Mouse (Mus musculus): Measurements from ENCODE around the gene Vmn1r118. TPM values are rescaled to one million over a fixed set of nuclear protein-coding genes. Genes with fewer than 3 reads are reported as not detected.

Vmn1r118 gene
- not detected in 2 replicates for polyA plus RNA-seq (2015; fragmentation: Nextera tagmentation; extraction: Ambion mirVana)

DNA sequence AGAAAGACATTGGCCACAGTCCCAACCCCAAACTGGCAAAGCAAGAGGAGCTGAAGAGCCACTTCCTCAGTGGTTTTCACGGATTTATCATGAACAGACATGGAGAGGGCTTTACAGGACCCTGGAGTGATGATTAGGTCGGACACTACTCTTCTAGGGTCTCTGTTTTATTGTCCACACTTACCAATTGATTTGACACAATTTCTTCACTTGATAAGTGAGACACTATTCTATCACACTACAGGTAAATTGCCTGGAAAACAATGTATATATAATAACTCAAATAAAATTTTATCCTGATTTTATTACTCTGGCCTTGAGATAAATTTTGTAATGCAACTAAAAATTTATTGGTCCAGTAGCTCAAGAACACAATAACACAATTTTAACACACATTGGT lies at the start of gene Vmn1r118:
Gene Vmn1r118, minus strand, starts transcription at position 101 of the 400 bp plus-strand sequence.

DNA sequence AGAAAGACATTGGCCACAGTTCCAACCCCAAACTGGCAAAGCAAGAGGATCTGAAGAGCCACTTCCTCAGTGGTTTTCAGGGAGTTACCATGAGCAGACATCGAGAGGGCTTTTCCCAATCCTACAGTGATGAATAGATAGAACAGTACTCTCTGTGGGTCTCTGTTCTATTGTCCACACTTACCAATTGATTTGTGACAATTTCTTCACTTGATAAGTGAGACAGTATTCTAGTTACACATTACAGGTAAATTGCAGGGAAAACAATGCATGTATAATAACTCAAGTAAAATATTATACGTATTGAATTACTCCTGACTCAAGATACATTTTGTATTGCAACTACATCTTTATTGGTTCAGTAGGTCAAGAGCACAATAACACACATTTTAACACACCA lies 28.1 kb downstream of the Vmn1r118 start, which contains the start of gene Vmn1r117:
Gene Vmn1r117, minus strand, starts transcription at position 101 of the 400 bp plus-strand sequence.

DNA sequence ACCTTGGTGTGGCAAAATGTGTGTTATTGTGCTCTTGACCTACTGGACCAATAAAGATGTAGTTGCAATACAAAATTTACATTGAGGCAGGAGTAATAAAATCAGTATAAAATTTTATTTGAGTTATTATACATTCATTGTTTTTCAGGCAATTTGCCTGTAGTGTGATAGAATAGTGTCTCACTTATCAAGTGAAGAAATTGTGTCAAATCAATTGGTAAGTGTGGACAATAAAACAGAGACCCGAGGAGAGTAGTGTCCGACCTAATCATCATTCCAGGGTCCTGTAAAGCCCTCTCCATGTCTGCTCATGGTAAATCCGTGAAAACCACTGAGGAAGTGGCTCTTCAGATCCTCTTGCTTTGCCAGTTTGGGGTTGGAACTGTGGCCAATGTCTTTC lies 40.2 kb downstream of the Vmn1r118 start, which contains the start of gene Vmn1r116:
Gene Vmn1r116, plus strand, starts transcription at position 301 of the 400 bp plus-strand sequence.

Other genes starting within 250 kb of the Vmn1r118 start
- gene Vmn1r107, start 243.4 kb downstream of the Vmn1r118 start, polyA plus RNA-seq (2015; fragmentation: Nextera tagmentation; extraction: Ambion mirVana): not detected in 2 replicates
- gene Vmn1r111, start 209.1 kb downstream of the Vmn1r118 start, polyA plus RNA-seq (2015; fragmentation: Nextera tagmentation; extraction: Ambion mirVana): not detected in 2 replicates
- not detected in 2 replicates for gene Gm10668, start 181.7 kb downstream of the Vmn1r118 start, polyA plus RNA-seq (2015; fragmentation: Nextera tagmentation; extraction: Ambion mirVana)
- not detected in 2 replicates for gene Vmn1r112, start 141.2 kb downstream of the Vmn1r118 start, polyA plus RNA-seq (2015; fragmentation: Nextera tagmentation; extraction: Ambion mirVana)
- gene Vmn1r113, start 125.1 kb downstream of the Vmn1r118 start, polyA plus RNA-seq (2015; fragmentation: Nextera tagmentation; extraction: Ambion mirVana): not detected in 2 replicates
- gene Vmn1r114, start 100.2 kb downstream of the Vmn1r118 start, polyA plus RNA-seq (2015; fragmentation: Nextera tagmentation; extraction: Ambion mirVana): not detected in 2 replicates
- gene Vmn1r115, start 67.4 kb downstream of the Vmn1r118 start, polyA plus RNA-seq (2015; fragmentation: Nextera tagmentation; extraction: Ambion mirVana): not detected in 2 replicates
- not detected in 2 replicates for gene Vmn1r116, start 40.1 kb downstream of the Vmn1r118 start, polyA plus RNA-seq (2015; fragmentation: Nextera tagmentation; extraction: Ambion mirVana)
- gene Vmn1r117, start 28.2 kb downstream of the Vmn1r118 start, polyA plus RNA-seq (2015; fragmentation: Nextera tagmentation; extraction: Ambion mirVana): not detected in 2 replicates
- not detected in 2 replicates for gene Vmn1r119, start 100.1 kb upstream of the Vmn1r118 start, polyA plus RNA-seq (2015; fragmentation: Nextera tagmentation; extraction: Ambion mirVana)
- gene Vmn1r120, start 141.4 kb upstream of the Vmn1r118 start, polyA plus RNA-seq (2015; fragmentation: Nextera tagmentation; extraction: Ambion mirVana): not detected in 2 replicates
- not detected in 2 replicates for gene Vmn1r121, start 186.2 kb upstream of the Vmn1r118 start, polyA plus RNA-seq (2015; fragmentation: Nextera tagmentation; extraction: Ambion mirVana)
- not detected in 2 replicates for gene Vmn1r122, start 221.8 kb upstream of the Vmn1r118 start, polyA plus RNA-seq (2015; fragmentation: Nextera tagmentation; extraction: Ambion mirVana)
- gene Vmn1r123, start 249.8 kb upstream of the Vmn1r118 start, polyA plus RNA-seq (2015; fragmentation: Nextera tagmentation; extraction: Ambion mirVana): not detected in 2 replicates